Mouse (Mus musculus): Measurements from ENCODE around the gene Gja8. TPM values are rescaled to one million over a fixed set of nuclear protein-coding genes. Genes with fewer than 3 reads are reported as not detected.

The Gja8 gene
- polyA plus RNA-seq (2015; fragmentation: Nextera tagmentation; extraction: Ambion mirVana): 0.04 TPM in 1 of 2 replicates, not detected in the other

DNA sequence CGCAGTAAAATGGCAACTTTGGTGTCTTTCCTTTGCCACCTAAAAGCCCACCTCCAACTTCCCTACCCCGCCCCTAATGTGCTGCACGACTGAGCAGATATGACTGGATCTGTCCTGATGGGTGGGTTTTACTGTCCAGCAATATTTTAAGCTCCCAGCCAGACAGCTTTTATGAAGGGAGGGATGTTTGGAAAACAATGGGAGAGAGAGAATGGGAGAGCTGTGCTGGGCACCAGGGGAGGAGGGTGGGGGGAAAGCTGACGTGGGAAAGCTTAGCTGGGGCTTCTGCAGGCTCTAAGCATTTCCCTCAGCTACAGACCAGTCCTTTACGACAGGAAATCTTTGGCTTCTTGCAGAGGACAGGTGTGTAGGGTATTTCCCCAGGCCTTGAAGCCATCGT, at the start of gene Gja8:
Gene Gja8, minus strand, starts transcription at position 101 of the 400 bp plus-strand sequence.
- Histone ChIP-seq H3K9me3 (no peaks in the 10 kb centered on the region), H3K4me1 (no peaks in the 10 kb centered on the region), H3K27ac (no peak within 1 kb of the TSS), H3K9ac (no peak within 1 kb of the TSS), H3K36me3 (no peaks in the 10 kb centered on the region), H3K27me3 (no peaks in the 10 kb centered on the region), H3K4me2 (no peak within 1 kb of the TSS), H3K4me3 (no peak within 1 kb of the TSS)
- no peak for ATAC-seq (ENCODE audit: borderline replicate concordance, extremely low read depth, low FRiP score, low TSS enrichment)
- WGBS: 59% methylated on average over 6 of the region's 6 CpGs

DNA sequence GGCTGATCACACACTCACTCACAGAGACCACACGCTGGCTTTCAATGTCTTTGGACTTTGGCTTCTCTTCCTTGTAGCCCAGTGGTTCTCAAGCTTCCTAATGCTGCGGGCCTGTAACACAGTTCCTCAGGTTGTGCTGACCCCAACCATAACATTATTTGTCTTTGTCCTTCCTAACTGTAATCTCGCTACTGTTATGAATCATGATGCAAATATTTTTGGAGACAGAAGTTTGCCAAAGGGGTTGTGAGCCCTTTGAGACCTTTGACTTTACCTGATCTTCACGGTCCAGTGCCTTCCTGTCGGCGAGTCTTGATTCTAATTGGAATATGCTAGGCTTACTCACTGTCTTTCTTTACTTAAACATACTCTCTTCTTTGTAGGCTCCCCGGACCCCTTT, 48.6 kb upstream of the Gja8 start:
- no peak overlapping the region for H3K27ac ChIP-seq

DNA sequence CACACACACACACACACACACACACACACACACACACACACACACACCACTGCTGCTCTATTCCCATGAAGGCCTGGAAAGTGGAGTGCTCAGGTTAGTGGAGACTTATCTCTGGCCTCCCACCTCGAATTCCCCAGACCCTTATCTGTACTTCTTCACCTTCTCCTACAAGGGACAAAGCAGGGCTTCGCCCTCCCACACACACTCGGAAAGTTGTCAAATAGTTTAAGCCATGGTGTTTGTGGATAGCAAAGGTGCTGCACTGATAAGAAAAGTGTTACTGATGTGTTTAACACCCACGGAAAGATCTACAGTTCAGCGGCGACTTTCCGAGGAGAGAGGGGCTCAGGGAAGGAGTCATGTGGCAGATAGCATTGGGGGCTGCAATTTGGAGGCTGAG, 45.2 kb upstream of the Gja8 start:
- no peak for ATAC-seq (ENCODE audit: borderline replicate concordance, extremely low read depth, low FRiP score, low TSS enrichment)
- no peak overlapping the region for H3K4me2 ChIP-seq
- 7% methylated on average over 7 of the region's 7 CpGs for WGBS
- H3K36me3 ChIP-seq: no peaks in the 10 kb centered on the region
- no peak overlapping the region for H3K9ac ChIP-seq
- H3K4me1 ChIP-seq: no peaks in the 10 kb centered on the region
- no peak overlapping the region for H3K27ac ChIP-seq
- no peaks in the 10 kb centered on the region for H3K9me3 ChIP-seq
- H3K4me3 ChIP-seq: no peak overlapping the region
- peaks cover 4% of the 10 kb centered on the region; the same call in 1 of the 2 replicates for H3K27me3 ChIP-seq

More for the DNA sequence above, 48.6 kb upstream of the Gja8 start:
- Histone ChIP-seq H3K9ac (no peak overlapping the region), H3K4me1 (no peaks in the 10 kb centered on the region), H3K27me3 (peaks cover 30% of the 10 kb centered on the region), H3K36me3 (no peaks in the 10 kb centered on the region), H3K9me3 (no peaks in the 10 kb centered on the region), H3K4me2 (no peak overlapping the region), H3K4me3 (no peak overlapping the region)
- 77% methylated on average over 7 of the region's 7 CpGs for WGBS
- no peak for ATAC-seq (ENCODE audit: borderline replicate concordance, extremely low read depth, low FRiP score, low TSS enrichment)

DNA sequence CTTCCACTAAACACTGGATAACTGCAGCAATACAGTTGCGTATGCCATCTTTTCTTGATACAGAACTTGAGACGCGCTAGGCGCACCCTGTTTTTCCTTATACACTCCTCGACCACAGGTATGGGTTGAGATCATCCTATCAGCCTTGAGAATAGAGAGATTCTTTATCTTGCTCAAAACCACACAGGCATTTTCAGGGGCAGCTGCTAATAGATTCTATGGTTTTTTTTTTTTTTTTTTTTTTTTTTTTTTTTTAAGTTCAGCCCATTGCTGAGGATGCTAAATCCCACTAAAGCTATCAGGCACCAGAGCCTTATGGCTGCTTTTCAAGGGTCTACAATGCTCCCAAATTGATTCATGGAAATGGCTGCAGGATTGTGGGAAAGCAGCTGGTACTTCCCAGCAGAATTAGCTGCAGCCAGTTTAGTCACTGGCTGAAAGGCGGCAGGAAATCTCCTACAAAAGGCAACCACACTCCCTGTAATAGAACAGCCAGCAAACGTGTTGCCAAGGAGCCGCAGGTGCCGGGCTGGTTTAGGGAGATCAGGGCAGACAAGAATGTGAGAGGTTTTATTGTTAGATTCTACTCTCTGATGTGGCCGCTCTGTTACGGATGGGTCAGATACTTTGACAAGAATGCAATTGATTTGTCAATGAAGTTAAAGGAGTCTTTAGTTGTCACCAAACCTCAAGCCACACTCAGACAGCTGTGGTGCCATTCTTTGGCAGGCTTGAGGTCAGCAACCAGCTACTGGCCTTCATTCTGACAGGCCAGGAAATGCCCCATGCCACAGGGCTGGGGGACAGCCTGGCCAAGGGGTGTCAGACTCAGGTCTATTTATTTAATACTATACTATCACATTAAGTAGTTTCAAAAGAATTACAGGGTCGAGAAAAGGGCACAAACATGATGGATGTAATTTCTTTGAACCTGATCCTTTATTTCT, 37.5 kb upstream of the Gja8 start:
- Histone ChIP-seq H3K9me3 (no peaks in the 10 kb centered on the region), H3K4me2 (no peak overlapping the region), H3K4me3 (no peak overlapping the region), H3K27ac (no peak overlapping the region), H3K9ac (no peak overlapping the region), H3K4me1 (no peaks in the 10 kb centered on the region), H3K27me3 (no peaks in the 10 kb centered on the region; the same call in 1 of the 2 replicates), H3K36me3 (no peaks in the 10 kb centered on the region)
- 62% methylated on average over 12 of the region's 12 CpGs for WGBS
- no peak for ATAC-seq (ENCODE audit: borderline replicate concordance, extremely low read depth, low FRiP score, low TSS enrichment)

DNA sequence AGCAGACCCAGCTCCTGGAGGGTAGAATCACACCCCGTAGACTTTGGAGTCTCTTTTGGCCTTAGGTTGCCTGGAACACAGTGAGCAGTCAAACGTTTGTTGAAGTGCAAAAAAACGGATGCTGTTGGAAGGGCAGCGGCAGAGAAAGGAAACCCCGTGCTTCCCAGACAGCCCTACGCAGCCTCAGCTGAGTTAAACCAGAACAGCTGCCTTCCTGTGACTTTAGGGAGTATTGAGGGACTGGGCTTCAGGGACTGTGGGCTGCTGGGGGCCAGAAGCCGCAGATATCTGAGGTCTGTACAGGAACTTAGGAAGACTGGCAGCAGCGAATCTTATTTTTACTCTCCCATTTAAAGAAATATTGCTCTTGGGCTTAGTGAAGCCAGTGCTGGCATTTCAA, 34.8 kb upstream of the Gja8 start:
- no peak overlapping the region for H3K27ac ChIP-seq

DNA sequence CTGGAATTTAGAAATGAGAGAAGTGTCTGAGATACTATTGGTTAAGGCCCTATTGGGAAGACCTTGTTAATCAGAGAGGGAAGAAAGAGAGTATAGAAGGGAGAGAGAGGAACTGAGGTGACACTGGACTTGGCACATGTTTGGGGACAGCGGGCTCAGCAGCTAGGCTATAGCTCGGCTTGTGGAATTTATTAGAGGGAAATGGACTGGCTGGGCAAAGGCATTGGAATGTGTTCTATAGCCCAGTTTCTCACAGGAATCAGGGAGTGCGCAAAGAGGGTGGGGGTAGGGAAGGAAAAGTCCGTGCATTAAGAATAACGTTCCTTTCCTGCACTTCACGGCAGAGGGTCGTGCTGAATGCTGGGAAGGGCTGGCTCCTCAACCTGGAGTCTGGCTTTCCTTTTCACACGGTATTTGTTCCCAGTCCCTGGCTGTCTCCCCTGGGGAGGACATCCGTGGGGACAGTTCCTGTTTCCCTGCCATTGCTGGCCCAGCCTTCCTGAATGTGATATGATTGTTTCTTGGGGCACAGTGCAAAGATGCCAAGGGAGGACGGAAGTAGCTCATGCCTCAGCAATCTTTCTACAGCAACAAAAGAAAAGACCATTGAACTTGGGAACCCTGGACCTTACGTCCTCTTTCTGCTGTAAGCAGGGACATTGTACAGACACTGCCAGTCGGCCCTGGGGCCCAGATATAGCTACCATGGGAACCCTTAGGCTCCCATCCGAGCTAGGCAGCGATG, 27.8 kb upstream of the Gja8 start:
- H3K4me3 ChIP-seq: no peak overlapping the region

More for the DNA sequence above, 34.8 kb upstream of the Gja8 start:
- no peak for ATAC-seq (ENCODE audit: borderline replicate concordance, extremely low read depth, low FRiP score, low TSS enrichment)
- no peak overlapping the region for H3K4me2 ChIP-seq
- no peak overlapping the region for H3K4me3 ChIP-seq
- 34% methylated on average over 8 of the region's 8 CpGs for WGBS
- H3K9ac ChIP-seq: no peak overlapping the region
- no peaks in the 10 kb centered on the region; the same call in 1 of the 2 replicates for H3K27me3 ChIP-seq
- H3K36me3 ChIP-seq: no peaks in the 10 kb centered on the region
- no peaks in the 10 kb centered on the region for H3K9me3 ChIP-seq
- no peaks in the 10 kb centered on the region for H3K4me1 ChIP-seq

DNA sequence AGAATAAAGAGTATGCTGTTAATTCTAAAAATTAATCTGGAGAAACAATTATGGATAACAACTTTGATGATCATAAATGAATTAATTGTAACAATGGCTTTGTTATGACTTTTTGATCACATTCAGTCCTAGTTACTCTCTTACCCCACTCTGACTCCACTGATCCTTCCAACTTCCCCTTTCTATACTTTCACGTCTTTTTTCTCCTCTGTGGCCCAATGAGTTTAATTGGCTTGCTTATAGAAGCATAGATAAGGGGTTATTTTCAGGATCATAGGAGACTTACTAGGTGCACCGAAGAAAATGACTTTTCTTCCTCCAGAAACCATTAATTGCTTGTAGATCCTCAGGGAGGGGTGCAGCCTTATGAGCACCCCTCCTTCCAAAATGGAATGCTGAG, 16.9 kb upstream of the Gja8 start:
- no peak for ATAC-seq (ENCODE audit: borderline replicate concordance, extremely low read depth, low FRiP score, low TSS enrichment)
- H3K27me3 ChIP-seq: 0 out of 2 replicates have a peak, but pooled peaks cover 5% of the 10 kb centered on the region
- H3K36me3 ChIP-seq: no peaks in the 10 kb centered on the region
- H3K9me3 ChIP-seq: no peaks in the 10 kb centered on the region
- H3K9ac ChIP-seq: no peak overlapping the region
- 0 out of 2 replicates have a peak, but pooled peaks cover 2% of the 10 kb centered on the region for H3K4me1 ChIP-seq
- WGBS: 73% methylated on average over 2 of the region's 2 CpGs
- no peak overlapping the region for H3K4me3 ChIP-seq
- no peak overlapping the region for H3K4me2 ChIP-seq
- H3K27ac ChIP-seq: no peak overlapping the region

More for the DNA sequence above, 27.8 kb upstream of the Gja8 start:
- peak; percentile 64; the same call in 1 of the 2 replicates for ATAC-seq (ENCODE audit: borderline replicate concordance, extremely low read depth, low FRiP score, low TSS enrichment)
- no peaks in the 10 kb centered on the region for H3K9me3 ChIP-seq
- H3K27me3 ChIP-seq: no peaks in the 10 kb centered on the region
- H3K36me3 ChIP-seq: no peaks in the 10 kb centered on the region
- peaks cover 11% of the 10 kb centered on the region; the same call in 1 of the 2 replicates for H3K4me1 ChIP-seq
- 28% methylated on average over 14 of the region's 14 CpGs for WGBS
- H3K27ac ChIP-seq: peak overlapping the region; percentile 39
- H3K4me2 ChIP-seq: peak overlapping the region; percentile 22
- H3K9ac ChIP-seq: no peak overlapping the region

DNA sequence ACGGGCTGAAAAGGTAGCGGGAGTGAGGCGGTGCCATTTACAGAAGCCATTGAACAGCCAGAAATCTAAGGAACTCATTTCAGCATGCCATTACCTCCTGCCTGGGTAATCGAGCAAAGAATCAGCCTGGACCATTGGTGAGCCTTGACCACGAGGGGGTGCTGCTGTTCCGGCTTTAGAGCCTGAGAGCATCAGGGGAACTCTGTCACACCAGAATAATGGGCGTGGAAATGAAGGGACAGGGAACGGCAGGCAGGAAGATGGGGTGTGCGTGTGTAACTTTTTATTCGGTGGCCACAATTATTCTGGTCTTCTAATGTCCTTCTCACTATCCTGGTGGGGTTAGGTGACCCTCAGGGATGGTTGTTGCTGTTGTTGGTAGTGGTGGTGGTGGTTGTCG, 12.9 kb upstream of the Gja8 start:
- H3K36me3 ChIP-seq: no peaks in the 10 kb centered on the region
- peaks cover 19% of the 10 kb centered on the region for H3K27me3 ChIP-seq
- H3K4me2 ChIP-seq: peak overlapping the region; percentile 41
- WGBS: 6% methylated on average over 11 of the region's 11 CpGs
- H3K9ac ChIP-seq: no peak overlapping the region
- peak overlapping the region; percentile 18; the same call in 1 of the 2 replicates for H3K4me3 ChIP-seq
- H3K27ac ChIP-seq: no peak overlapping the region
- H3K4me1 ChIP-seq: 0 out of 2 replicates have a peak, but pooled peaks cover 2% of the 10 kb centered on the region
- H3K9me3 ChIP-seq: no peaks in the 10 kb centered on the region
- peak; percentile 70; the same call in 1 of the 2 replicates for ATAC-seq (ENCODE audit: borderline replicate concordance, extremely low read depth, low FRiP score, low TSS enrichment)

DNA sequence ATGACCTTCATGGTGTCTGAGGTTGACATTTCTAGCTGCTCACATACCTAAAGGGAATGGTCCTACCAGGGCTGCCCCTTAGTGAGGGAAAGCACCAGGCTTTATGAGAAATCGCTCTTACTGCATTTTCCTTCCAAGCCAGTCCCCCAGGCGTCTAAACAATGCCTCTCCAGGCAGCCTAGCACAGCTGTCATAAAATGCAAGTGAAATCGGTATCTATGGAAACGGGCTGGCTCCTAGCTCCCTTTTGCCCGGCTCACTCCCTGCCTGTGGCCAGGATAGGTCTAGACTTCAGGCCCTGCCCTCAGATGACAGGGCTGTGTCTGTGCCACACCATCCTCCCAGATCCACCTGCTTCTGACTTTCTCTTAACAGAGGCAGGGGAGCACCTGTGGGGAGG, 11.8 kb upstream of the Gja8 start:
- Histone ChIP-seq H3K27me3 (peaks cover 19% of the 10 kb centered on the region), H3K9ac (no peak overlapping the region), H3K27ac (no peak overlapping the region), H3K36me3 (no peaks in the 10 kb centered on the region), H3K9me3 (no peaks in the 10 kb centered on the region), H3K4me1 (0 out of 2 replicates have a peak, but pooled peaks cover 2% of the 10 kb centered on the region), H3K4me3 (no peak overlapping the region), H3K4me2 (no peak overlapping the region)
- 27% methylated on average over 5 of the region's 5 CpGs for WGBS
- no peak for ATAC-seq (ENCODE audit: borderline replicate concordance, extremely low read depth, low FRiP score, low TSS enrichment)

DNA sequence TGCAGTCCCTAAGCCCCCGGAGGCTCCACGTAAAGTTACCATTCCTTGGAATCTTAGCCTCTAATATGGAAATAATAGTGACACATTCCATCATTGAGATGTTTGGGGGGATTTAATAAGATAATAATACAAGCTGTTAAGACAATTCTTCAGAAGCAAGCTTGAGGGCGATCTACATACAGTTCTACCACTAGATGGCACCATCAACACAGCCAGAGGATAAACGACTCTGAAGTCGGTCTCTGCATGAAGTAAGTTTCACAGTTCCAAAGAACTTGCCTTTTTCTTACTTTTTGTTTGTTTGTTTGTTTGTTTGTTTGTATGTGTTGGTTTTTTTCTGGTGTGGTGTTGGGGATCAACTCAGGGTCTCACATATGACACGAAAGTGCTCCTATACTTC, 10.4 kb upstream of the Gja8 start:
- H3K27me3 ChIP-seq: peaks cover 19% of the 10 kb centered on the region
- H3K27ac ChIP-seq: no peak overlapping the region
- H3K4me1 ChIP-seq: 0 out of 2 replicates have a peak, but pooled peaks cover 2% of the 10 kb centered on the region
- ATAC-seq (ENCODE audit: borderline replicate concordance, extremely low read depth, low FRiP score, low TSS enrichment): no peak
- no peak overlapping the region for H3K4me3 ChIP-seq
- no peaks in the 10 kb centered on the region for H3K36me3 ChIP-seq
- H3K9ac ChIP-seq: no peak overlapping the region
- no peaks in the 10 kb centered on the region for H3K9me3 ChIP-seq
- 6% methylated on average over 6 of the region's 6 CpGs for WGBS
- no peak overlapping the region for H3K4me2 ChIP-seq

DNA sequence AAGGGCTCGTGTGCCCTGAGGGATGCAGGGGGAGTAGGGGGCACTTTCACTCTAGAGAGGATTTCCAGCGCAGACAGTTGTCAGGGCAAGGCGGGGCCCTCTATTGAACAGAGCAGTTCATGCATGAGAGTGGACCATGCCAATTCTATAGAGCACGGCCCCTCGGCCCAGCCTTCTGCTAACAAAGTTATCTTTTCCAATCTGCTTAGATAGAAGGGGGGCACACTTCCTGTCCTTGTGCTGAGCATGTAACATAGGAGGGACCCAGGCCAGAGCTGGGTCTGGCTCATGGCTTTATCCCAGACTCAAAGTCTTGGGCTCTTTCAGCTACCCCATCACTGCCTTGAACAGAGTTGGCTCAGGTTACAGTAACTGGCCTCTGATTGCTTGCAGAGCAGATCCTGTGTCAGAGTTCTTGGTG, 5.5 kb upstream of the Gja8 start:
- no peak overlapping the region for H3K4me2 ChIP-seq
- no peak overlapping the region for H3K9ac ChIP-seq
- no peaks in the 10 kb centered on the region for H3K36me3 ChIP-seq
- H3K27ac ChIP-seq: no peak overlapping the region
- H3K9me3 ChIP-seq: no peaks in the 10 kb centered on the region
- H3K4me1 ChIP-seq: no peaks in the 10 kb centered on the region
- no peak overlapping the region for H3K4me3 ChIP-seq
- 42% methylated on average over 5 of the region's 5 CpGs for WGBS
- ATAC-seq (ENCODE audit: borderline replicate concordance, extremely low read depth, low FRiP score, low TSS enrichment): no peak
- H3K27me3 ChIP-seq: peaks cover 10% of the 10 kb centered on the region
